Mouse (Mus musculus): ENCODE measurements around the gene Arhgef7. TPM values are rescaled to one million over a fixed set of nuclear protein-coding genes. Genes with fewer than 3 reads are reported as not detected.

Gene Arhgef7
- polyA plus RNA-seq, 1 experiment from 2014 or later = 14.5 TPM

- no peak for TF ChIP-seq CTCF (IDR thresholded peaks at IDR 0.05; ENCODE audit: low read depth)
- no peaks in the 10 kb centered on the region for H3K4me1 ChIP-seq (replicated peaks; ENCODE audit: control insufficient read depth, insufficient read depth, low read length)
- no peak overlapping the region for H3K4me3 ChIP-seq (ENCODE audit: low read depth, low read length)
- H3K27ac ChIP-seq (ENCODE audit: low read depth, low read length) = no peak overlapping the region
- H3K27me3 ChIP-seq (replicated peaks; ENCODE audit: control insufficient read depth, insufficient read depth, low read length) = no peaks in the 10 kb centered on the region
- peaks cover 48% of the 10 kb centered on the region for H3K36me3 ChIP-seq (ENCODE audit: control insufficient read depth, insufficient read depth)
- H3K9ac ChIP-seq (ENCODE audit: low read depth, low read length) = no peak overlapping the region
- ATAC-seq = no peak
- no peaks in the 10 kb centered on the region for H3K9me3 ChIP-seq (ENCODE audit: control insufficient read depth)
- H3K4me2 ChIP-seq (replicated peaks; ENCODE audit: low read depth) = no peak overlapping the region
These were observed 67.4 kb downstream of the Arhgef7 start for GRCm38 (mm10) chr8:11794956-11795355.

GRCm38 (mm10) chr8:11797128-11797527, 69.6 kb downstream of the Arhgef7 start:
- peaks cover 46% of the 10 kb centered on the region for H3K36me3 ChIP-seq (ENCODE audit: control insufficient read depth, insufficient read depth)
- no peak overlapping the region for H3K4me3 ChIP-seq (ENCODE audit: low read depth, low read length)
- H3K9ac ChIP-seq (ENCODE audit: low read depth, low read length) = no peak overlapping the region
- ATAC-seq = no peak
- no peaks in the 10 kb centered on the region for H3K27me3 ChIP-seq (replicated peaks; ENCODE audit: control insufficient read depth, insufficient read depth, low read length)
- TF ChIP-seq CTCF (IDR thresholded peaks at IDR 0.05; ENCODE audit: low read depth) = no peak
- H3K27ac ChIP-seq (ENCODE audit: low read depth, low read length) = no peak overlapping the region
- H3K4me1 ChIP-seq (replicated peaks; ENCODE audit: control insufficient read depth, insufficient read depth, low read length) = no peaks in the 10 kb centered on the region; the same call in 1 of the 2 replicates
- H3K4me2 ChIP-seq (replicated peaks; ENCODE audit: low read depth) = no peak overlapping the region
- H3K9me3 ChIP-seq (ENCODE audit: control insufficient read depth) = no peaks in the 10 kb centered on the region
- WGBS = 84% methylated on average over 8 of the region's 8 CpGs

GRCm38 (mm10) chr8:11797729-11798479, 70.4 kb downstream of the Arhgef7 start:
- 84% methylated on average over 14 of the region's 14 CpGs for WGBS
- Histone ChIP-seq H3K27ac (ENCODE audit: low read depth, low read length) (no peak overlapping the region), H3K36me3 (ENCODE audit: control insufficient read depth, insufficient read depth) (peaks cover 38% of the 10 kb centered on the region), H3K4me3 (ENCODE audit: low read depth, low read length) (no peak overlapping the region), H3K4me1 (replicated peaks; ENCODE audit: control insufficient read depth, insufficient read depth, low read length) (no peaks in the 10 kb centered on the region; the same call in 1 of the 2 replicates), H3K4me2 (replicated peaks; ENCODE audit: low read depth) (no peak overlapping the region), H3K9me3 (ENCODE audit: control insufficient read depth) (no peaks in the 10 kb centered on the region), H3K9ac (ENCODE audit: low read depth, low read length) (no peak overlapping the region), H3K27me3 (replicated peaks; ENCODE audit: control insufficient read depth, insufficient read depth, low read length) (no peaks in the 10 kb centered on the region)
- no peak for TF ChIP-seq CTCF (IDR thresholded peaks at IDR 0.05; ENCODE audit: low read depth)
- no peak for ATAC-seq

GRCm38 (mm10) chr8:11798480-11798867, 71.0 kb downstream of the Arhgef7 start:
- Histone ChIP-seq H3K9me3 (ENCODE audit: control insufficient read depth) (no peaks in the 10 kb centered on the region), H3K4me1 (replicated peaks; ENCODE audit: control insufficient read depth, insufficient read depth, low read length) (no peaks in the 10 kb centered on the region; the same call in 1 of the 2 replicates), H3K27me3 (replicated peaks; ENCODE audit: control insufficient read depth, insufficient read depth, low read length) (no peaks in the 10 kb centered on the region), H3K4me3 (ENCODE audit: low read depth, low read length) (no peak overlapping the region), H3K27ac (ENCODE audit: low read depth, low read length) (no peak overlapping the region), H3K36me3 (ENCODE audit: control insufficient read depth, insufficient read depth) (peaks cover 40% of the 10 kb centered on the region), H3K9ac (ENCODE audit: low read depth, low read length) (no peak overlapping the region), H3K4me2 (replicated peaks; ENCODE audit: low read depth) (no peak overlapping the region)
- no peak for TF ChIP-seq CTCF (IDR thresholded peaks at IDR 0.05; ENCODE audit: low read depth)
- 86% methylated on average over 4 of the region's 4 CpGs for WGBS
- no peak for ATAC-seq

- H3K4me2 ChIP-seq (replicated peaks; ENCODE audit: low read depth) = no peak overlapping the region
- peaks cover 45% of the 10 kb centered on the region for H3K36me3 ChIP-seq (ENCODE audit: control insufficient read depth, insufficient read depth)
- no peaks in the 10 kb centered on the region for H3K9me3 ChIP-seq (ENCODE audit: control insufficient read depth)
- H3K27me3 ChIP-seq (replicated peaks; ENCODE audit: control insufficient read depth, insufficient read depth, low read length) = no peaks in the 10 kb centered on the region
- no peak for TF ChIP-seq CTCF (IDR thresholded peaks at IDR 0.05; ENCODE audit: low read depth)
- no peak overlapping the region for H3K4me3 ChIP-seq (ENCODE audit: low read depth, low read length)
- WGBS = 96% methylated on average over 3 of the region's 3 CpGs
- no peaks in the 10 kb centered on the region; the same call in 1 of the 2 replicates for H3K4me1 ChIP-seq (replicated peaks; ENCODE audit: control insufficient read depth, insufficient read depth, low read length)
- no peak for ATAC-seq
- no peak overlapping the region for H3K27ac ChIP-seq (ENCODE audit: low read depth, low read length)
- H3K9ac ChIP-seq (ENCODE audit: low read depth, low read length) = no peak overlapping the region
These were observed 71.6 kb downstream of the Arhgef7 start for GRCm38 (mm10) chr8:11799098-11799497.

- H3K36me3 ChIP-seq (ENCODE audit: control insufficient read depth, insufficient read depth) = peaks cover 56% of the 10 kb centered on the region
- H3K4me2 ChIP-seq (replicated peaks; ENCODE audit: low read depth) = no peak overlapping the region
- H3K9me3 ChIP-seq (ENCODE audit: control insufficient read depth) = no peaks in the 10 kb centered on the region
- WGBS = 75% methylated on average over 7 of the region's 7 CpGs
- no peak for TF ChIP-seq CTCF (IDR thresholded peaks at IDR 0.05; ENCODE audit: low read depth)
- H3K4me3 ChIP-seq (ENCODE audit: low read depth, low read length) = no peak overlapping the region
- H3K9ac ChIP-seq (ENCODE audit: low read depth, low read length) = no peak overlapping the region
- H3K27ac ChIP-seq (ENCODE audit: low read depth, low read length) = no peak overlapping the region
- H3K27me3 ChIP-seq (replicated peaks; ENCODE audit: control insufficient read depth, insufficient read depth, low read length) = no peaks in the 10 kb centered on the region
- ATAC-seq = no peak
- H3K4me1 ChIP-seq (replicated peaks; ENCODE audit: control insufficient read depth, insufficient read depth, low read length) = no peaks in the 10 kb centered on the region; the same call in 1 of the 2 replicates
These were observed 73.0 kb downstream of the Arhgef7 start for GRCm38 (mm10) chr8:11800481-11800880.

Measured in intestine, postnatal 0 days (tissue).